Mouse (Mus musculus): ENCODE data around the gene Ugt2a1. TPM values are rescaled to one million over a fixed set of nuclear protein-coding genes. Genes with fewer than 3 reads are reported as not detected.
"Not testable (repeated sequence)": the region's sequence is repeated elsewhere in the genome, so short reads cannot be mapped to it uniquely, and the experiment has no call there.

Ugt2a1 gene
- polyA plus RNA-seq, 1 experiment = not detected

GRCm38 (mm10) chr5:87482160-87482559 lies 8.5 kb downstream of the Ugt2a1 start, which contains the start of gene Ugt2a2:
Gene Ugt2a2 (minus strand): TSS chr5:87482260.
- Histone ChIP-seq H3K4me1 (ENCODE audit: control insufficient read depth, insufficient read depth, low read length) (no peaks in the 10 kb centered on the region), H3K4me3 (replicated peaks; ENCODE audit: extremely low read depth, low read depth, low read length) (no peak within 1 kb of the TSS)
- WGBS = 74% methylated on average over 5 of the region's 5 CpGs
- TF ChIP-seq POLR2A (IDR thresholded peaks at IDR 0.05; ENCODE audit: borderline replicate concordance, extremely low read depth, low read depth, low read length) (no peak), CTCF (IDR thresholded peaks at IDR 0.05; ENCODE audit: insufficient read depth, low read length) (no peak)
- no peak for DNase-seq

DNA sequence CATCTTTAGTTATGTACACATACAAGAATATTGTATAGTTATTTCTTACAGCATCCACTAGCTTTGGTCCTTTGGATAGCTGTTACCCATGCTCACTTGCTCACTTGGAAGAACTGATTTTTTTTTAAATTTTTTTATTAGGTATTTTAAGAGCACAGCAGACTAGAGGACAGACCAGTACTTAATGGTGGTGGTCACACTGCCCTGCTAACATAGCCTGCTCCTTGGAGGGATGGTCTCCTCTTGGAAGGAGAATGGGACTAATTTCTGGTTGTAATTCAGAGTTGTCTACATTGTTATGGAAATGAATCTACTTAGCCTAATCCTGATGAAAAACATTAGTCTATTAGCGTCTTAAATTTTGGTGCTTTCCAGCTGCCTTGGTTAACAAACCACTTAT lies 31.9 kb downstream of the Ugt2a1 start:
- Histone ChIP-seq H3K4me1 (ENCODE audit: control insufficient read depth, insufficient read depth, low read length) (no peaks in the 10 kb centered on the region), H3K4me3 (replicated peaks; ENCODE audit: extremely low read depth, low read depth, low read length) (no peak overlapping the region)
- TF ChIP-seq POLR2A (IDR thresholded peaks at IDR 0.05; ENCODE audit: borderline replicate concordance, extremely low read depth, low read depth, low read length) (no peak), CTCF (IDR thresholded peaks at IDR 0.05; ENCODE audit: insufficient read depth, low read length) (no peak)
- no peak for DNase-seq
- WGBS = 55% methylated on average over 1 of the region's 1 CpGs

- TF ChIP-seq CTCF (IDR thresholded peaks at IDR 0.05; ENCODE audit: insufficient read depth, low read length) (no peak), POLR2A (IDR thresholded peaks at IDR 0.05; ENCODE audit: borderline replicate concordance, extremely low read depth, low read depth, low read length) (no peak)
- Histone ChIP-seq H3K4me1 (ENCODE audit: control insufficient read depth, insufficient read depth, low read length) (no peaks in the 10 kb centered on the region), H3K4me3 (replicated peaks; ENCODE audit: extremely low read depth, low read depth, low read length) (no peak overlapping the region)
- DNase-seq = no peak
Measured at GRCm38 (mm10) chr5:87457701-87458100, 33.0 kb downstream of the Ugt2a1 start.

- DNase-seq = no peak
- no peak for TF ChIP-seq CTCF (IDR thresholded peaks at IDR 0.05; ENCODE audit: insufficient read depth, low read length)
- TF ChIP-seq POLR2A (IDR thresholded peaks at IDR 0.05; ENCODE audit: borderline replicate concordance, extremely low read depth, low read depth, low read length) = no peak
- no peak overlapping the region for H3K4me3 ChIP-seq (replicated peaks; ENCODE audit: extremely low read depth, low read depth, low read length)
- 74% methylated on average over 3 of the region's 3 CpGs for WGBS
- no peaks in the 10 kb centered on the region for H3K4me1 ChIP-seq (ENCODE audit: control insufficient read depth, insufficient read depth, low read length)
Measured at GRCm38 (mm10) chr5:87456216-87456850, 34.3 kb downstream of the Ugt2a1 start.

GRCm38 (mm10) chr5:87455519-87455918 lies 35.2 kb downstream of the Ugt2a1 start:
- H3K4me1 ChIP-seq (ENCODE audit: control insufficient read depth, insufficient read depth, low read length) = no peaks in the 10 kb centered on the region
- no peak for TF ChIP-seq CTCF (IDR thresholded peaks at IDR 0.05; ENCODE audit: insufficient read depth, low read length)

GRCm38 (mm10) chr5:87452514-87452913 lies 38.2 kb downstream of the Ugt2a1 start:
- DNase-seq; H3K4me1 ChIP-seq (ENCODE audit: control insufficient read depth, insufficient read depth, low read length); H3K4me3 ChIP-seq (replicated peaks; ENCODE audit: extremely low read depth, low read depth, low read length): not testable (repeated sequence)
- WGBS = 66% methylated on average over 4 of the region's 5 CpGs

More at GRCm38 (mm10) chr5:87455519-87455918, 35.2 kb downstream of the Ugt2a1 start:
- no peak overlapping the region for H3K4me3 ChIP-seq (replicated peaks; ENCODE audit: extremely low read depth, low read depth, low read length)
- no peak for DNase-seq

DNA sequence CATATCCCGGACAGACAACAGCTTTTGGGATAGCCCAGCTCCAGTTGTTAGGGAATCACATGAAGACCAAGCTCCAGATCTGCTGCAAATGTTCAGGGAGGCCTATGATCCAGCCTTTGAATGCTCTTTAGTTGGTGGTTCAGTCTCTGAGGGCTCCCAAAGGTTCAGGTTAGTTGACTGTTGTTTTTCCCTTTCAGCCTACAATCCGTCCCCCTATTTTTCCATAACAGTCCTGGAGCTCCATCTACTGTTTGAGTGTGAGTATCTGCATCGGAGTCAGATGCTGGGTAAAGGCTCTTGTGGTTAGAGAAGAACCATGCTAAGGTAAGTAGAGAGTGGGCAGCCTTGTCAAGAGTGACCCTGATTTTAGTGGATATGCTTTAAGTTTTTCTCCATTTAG lies 54.4 kb downstream of the Ugt2a1 start:
- DNase-seq = no peak
- 33% methylated on average over 3 of the region's 3 CpGs for WGBS
- no peak for TF ChIP-seq POLR2A (IDR thresholded peaks at IDR 0.05; ENCODE audit: borderline replicate concordance, extremely low read depth, low read depth, low read length)
- Histone ChIP-seq H3K4me3 (replicated peaks; ENCODE audit: extremely low read depth, low read depth, low read length) (no peak overlapping the region), H3K4me1 (ENCODE audit: control insufficient read depth, insufficient read depth, low read length) (no peaks in the 10 kb centered on the region)

GRCm38 (mm10) chr5:87425676-87426075 lies 65.0 kb downstream of the Ugt2a1 start:
- no peak overlapping the region for H3K4me3 ChIP-seq (replicated peaks; ENCODE audit: extremely low read depth, low read depth, low read length)
- H3K4me1 ChIP-seq (ENCODE audit: control insufficient read depth, insufficient read depth, low read length) = no peaks in the 10 kb centered on the region
- 58% methylated on average over 3 of the region's 3 CpGs for WGBS
- no peak for DNase-seq
- TF ChIP-seq POLR2A (IDR thresholded peaks at IDR 0.05; ENCODE audit: borderline replicate concordance, extremely low read depth, low read depth, low read length) (no peak), CTCF (IDR thresholded peaks at IDR 0.05; ENCODE audit: insufficient read depth, low read length) (no peak)

- not testable (repeated sequence) for H3K4me3 ChIP-seq (replicated peaks; ENCODE audit: extremely low read depth, low read depth, low read length); H3K4me1 ChIP-seq (ENCODE audit: control insufficient read depth, insufficient read depth, low read length); DNase-seq
- 92% methylated on average over 1 of the region's 2 CpGs for WGBS
Measured at GRCm38 (mm10) chr5:87424041-87424440, 66.6 kb downstream of the Ugt2a1 start, which contains the start of gene Ugt2b38. Gene Ugt2b38 (minus strand): TSS chr5:87424203.

Other genes starting within 250 kb of the Ugt2a1 start
- not detected in 2 replicates for gene Ugt2b37, start 236.1 kb downstream of the Ugt2a1 start, polyA plus RNA-seq (2012; rRNA removed)
- gene Ugt2a3, start 153.7 kb downstream of the Ugt2a1 start, polyA plus RNA-seq (2012; rRNA removed) = not detected in 2 replicates
- gene Ugt2b38, start 66.7 kb downstream of the Ugt2a1 start, polyA plus RNA-seq (2012; rRNA removed) = not detected in 2 replicates
- gene Ugt2a2, start 8.6 kb downstream of the Ugt2a1 start, polyA plus RNA-seq (2012; rRNA removed) = not detected in 2 replicates
- not detected in 2 replicates for gene Gm43638, start 4.1 kb downstream of the Ugt2a1 start, polyA plus RNA-seq (2012; rRNA removed)
- not detected in 2 replicates for gene Sult1b1, start 47.3 kb upstream of the Ugt2a1 start, polyA plus RNA-seq (2012; rRNA removed)
- gene Sult1d1, start 78.2 kb upstream of the Ugt2a1 start, polyA plus RNA-seq (2012; rRNA removed) = 0.74 and 1.3 TPM in 2 replicates
- not detected in 2 replicates for gene Sult1e1, start 100.7 kb upstream of the Ugt2a1 start, polyA plus RNA-seq (2012; rRNA removed)
- gene Csn1s1, start 175.3 kb upstream of the Ugt2a1 start, polyA plus RNA-seq (2012; rRNA removed) = not detected in 2 replicates
- not detected in 2 replicates for gene Csn2, start 208.8 kb upstream of the Ugt2a1 start, polyA plus RNA-seq (2012; rRNA removed)

All from lung, adult 2 months (tissue).